Mouse (Mus musculus) forebrain, embryonic 16.5 days (tissue): ENCODE data around the gene Nynrin. TPM values are rescaled to one million over a fixed set of nuclear protein-coding genes. Genes with fewer than 3 reads are reported as not detected.

Experiments
- ATAC-seq: fragments of 200-750 bp; cut with Nextera tagmentation; 2 replicates; pipeline ENCODE4 v1.8.0; 2017; ENCODE audit warnings: mild to moderate bottlenecking, moderate library complexity
- H3K27ac ChIP-seq: fragments of 300-500 bp; sonication (generic); 2 replicates; pipeline ENCODE4 v1.5.1; 2014; ENCODE audit warnings: low read length, control low read depth
- H3K27me3 ChIP-seq: fragments of 300-500 bp; sonication (generic); replicated peaks from 2 replicates; pipeline ENCODE4 v1.6.1; 2014; ENCODE audit warnings: low read length; ENCODE audit not compliant: control insufficient read depth, insufficient read depth
- H3K36me3 ChIP-seq: fragments of 300-500 bp; sonication (generic); 2 replicates; pipeline ENCODE4 v1.6.1; 2014; ENCODE audit not compliant: control insufficient read depth, insufficient read depth
- H3K4me1 ChIP-seq: fragments of 300-500 bp; sonication (generic); replicated peaks from 2 replicates; pipeline ENCODE4 v1.6.1; 2014; ENCODE audit warnings: low read length; ENCODE audit not compliant: control insufficient read depth, insufficient read depth
- H3K4me2 ChIP-seq: fragments of 300-500 bp; sonication (generic); 2 replicates; pipeline ENCODE4 v1.6.1; 2014; ENCODE audit warnings: mild to moderate bottlenecking, low read length, control low read depth
- H3K4me3 ChIP-seq: fragments of 300-500 bp; sonication (generic); replicated peaks from 2 replicates; pipeline ENCODE4 v1.5.1; 2014; ENCODE audit warnings: mild to moderate bottlenecking, low read length, control low read depth
- H3K9ac ChIP-seq: fragments of 300-500 bp; sonication (generic); replicated peaks from 2 replicates; pipeline ENCODE4 v1.6.1; 2014; ENCODE audit warnings: low read depth, low read length, control low read depth
- H3K9me3 ChIP-seq: fragments of 300-500 bp; sonication (generic); 2 replicates; pipeline ENCODE4 v1.6.1; 2016; ENCODE audit warnings: low read length; ENCODE audit not compliant: control insufficient read depth
- WGBS: fragments of 180-500 bp; shearing (Covaris S2); extraction: QIAGEN DNeasy Blood & Tissue Kit; methylation state at CpG from one replicate; pipeline ENCODE4 v1.1.7; 2014; 5-methylcytosine and 5-hydroxymethylcytosine counted together
- polyA plus RNA-seq: library from polyadenylated mRNA; unstranded; fragments of >200 nt; fragmentation: Nextera tagmentation; extraction: Ambion mirVana; gene quantifications from 2 replicates; pipeline ENCODE4 v1.2.1, GENCODE M21; 2015

Gene Nynrin
- polyA plus RNA-seq, 1 experiment from 2014 or later = 11.3 TPM

DNA sequence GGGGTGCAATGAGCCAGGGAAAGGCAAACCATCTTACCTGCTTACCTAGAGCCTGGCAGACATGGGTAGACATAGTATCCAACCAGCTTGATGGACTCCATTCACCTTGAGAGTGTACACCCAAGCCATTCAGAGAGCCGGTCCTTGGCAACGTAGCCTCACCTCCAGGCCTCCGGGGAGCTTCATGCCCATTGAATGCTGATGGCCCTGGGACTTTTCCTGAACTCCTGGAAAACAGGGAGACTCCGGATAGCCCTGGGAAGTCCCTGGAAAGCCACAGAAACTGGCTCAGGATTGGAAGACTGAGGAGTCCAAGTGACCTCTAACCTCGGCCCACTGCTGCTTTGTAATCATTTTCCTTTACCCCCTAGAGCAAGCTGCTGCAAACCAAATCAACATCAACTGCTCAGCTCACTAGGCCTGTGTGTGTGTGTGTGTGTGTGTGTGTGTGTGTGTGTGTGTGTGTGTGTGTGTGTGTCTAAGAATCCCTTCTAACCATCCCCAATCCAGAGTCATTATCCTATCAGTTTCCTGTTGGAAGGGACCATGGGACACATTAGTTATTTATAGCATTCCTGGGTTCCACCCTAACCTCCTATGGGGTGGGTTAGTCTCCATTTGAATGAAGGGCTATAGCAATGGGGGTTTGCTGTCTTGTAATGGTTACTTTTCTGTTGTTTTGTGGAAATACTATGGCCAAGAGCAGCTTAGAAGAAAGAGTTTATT is 18.8 kb upstream of the Nynrin start:
- WGBS = 75% methylated on average over 5 of the region's 5 CpGs

DNA sequence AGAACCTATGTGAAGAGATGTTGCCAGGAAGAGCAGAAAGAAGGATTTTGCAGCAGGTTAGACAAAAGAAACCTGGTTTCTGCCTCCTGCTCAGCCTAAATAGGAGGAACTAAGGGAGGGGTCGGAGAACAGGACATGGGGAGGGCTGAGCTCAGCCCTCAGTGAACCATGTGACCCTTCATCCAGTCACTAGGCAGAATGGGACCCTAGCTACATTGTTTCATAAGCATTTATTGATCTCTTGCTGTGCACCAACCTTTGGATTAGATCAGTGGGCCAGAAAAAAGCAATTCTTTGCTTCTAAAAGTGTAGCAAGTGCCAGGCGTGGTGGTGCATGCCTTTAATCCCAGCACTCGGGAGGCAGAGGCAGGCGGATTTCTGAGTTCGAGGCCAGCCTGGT is 15.5 kb upstream of the Nynrin start:
- 83% methylated on average over 5 of the region's 5 CpGs for WGBS

More for the DNA sequence above, 18.8 kb upstream of the Nynrin start:
- H3K4me2 ChIP-seq = no peak overlapping the region
- no peak for ATAC-seq
- no peaks in the 10 kb centered on the region for H3K36me3 ChIP-seq
- no peaks in the 10 kb centered on the region for H3K9me3 ChIP-seq
- no peak overlapping the region for H3K9ac ChIP-seq
- H3K27me3 ChIP-seq = no peaks in the 10 kb centered on the region
- H3K4me3 ChIP-seq = no peak overlapping the region
- no peaks in the 10 kb centered on the region for H3K4me1 ChIP-seq
- no peak overlapping the region for H3K27ac ChIP-seq

DNA sequence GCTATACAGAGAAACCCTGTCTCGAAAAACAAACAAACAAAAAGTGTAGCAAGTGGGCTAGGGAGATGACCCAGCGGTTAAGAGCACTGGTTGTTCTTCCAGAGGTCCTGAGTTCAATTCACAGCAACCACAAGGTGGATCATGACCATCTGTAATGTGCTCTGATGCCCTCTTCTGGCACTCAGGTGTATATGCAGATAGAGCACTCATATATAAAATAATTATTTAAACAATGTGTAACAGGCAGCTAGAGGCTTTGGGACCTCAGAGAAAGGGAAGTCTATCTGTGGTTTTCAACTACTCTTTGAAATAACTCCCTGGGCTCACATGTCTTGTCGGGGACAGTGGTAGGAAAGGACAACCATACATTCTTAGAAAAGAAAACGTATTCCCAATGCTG is 15.1 kb upstream of the Nynrin start:
- no peak overlapping the region for H3K9ac ChIP-seq
- no peak overlapping the region for H3K4me2 ChIP-seq
- H3K27me3 ChIP-seq = no peaks in the 10 kb centered on the region
- WGBS = 89% methylated on average over 4 of the region's 4 CpGs
- no peak for ATAC-seq
- no peak overlapping the region for H3K4me3 ChIP-seq
- no peak overlapping the region for H3K27ac ChIP-seq
- no peaks in the 10 kb centered on the region for H3K4me1 ChIP-seq
- H3K36me3 ChIP-seq = no peaks in the 10 kb centered on the region
- no peaks in the 10 kb centered on the region for H3K9me3 ChIP-seq

More for the DNA sequence above, 15.5 kb upstream of the Nynrin start:
- Histone ChIP-seq H3K9ac (no peak overlapping the region), H3K36me3 (no peaks in the 10 kb centered on the region), H3K4me2 (no peak overlapping the region), H3K4me1 (no peaks in the 10 kb centered on the region), H3K9me3 (no peaks in the 10 kb centered on the region), H3K27me3 (no peaks in the 10 kb centered on the region), H3K27ac (no peak overlapping the region), H3K4me3 (no peak overlapping the region)
- no peak for ATAC-seq

DNA sequence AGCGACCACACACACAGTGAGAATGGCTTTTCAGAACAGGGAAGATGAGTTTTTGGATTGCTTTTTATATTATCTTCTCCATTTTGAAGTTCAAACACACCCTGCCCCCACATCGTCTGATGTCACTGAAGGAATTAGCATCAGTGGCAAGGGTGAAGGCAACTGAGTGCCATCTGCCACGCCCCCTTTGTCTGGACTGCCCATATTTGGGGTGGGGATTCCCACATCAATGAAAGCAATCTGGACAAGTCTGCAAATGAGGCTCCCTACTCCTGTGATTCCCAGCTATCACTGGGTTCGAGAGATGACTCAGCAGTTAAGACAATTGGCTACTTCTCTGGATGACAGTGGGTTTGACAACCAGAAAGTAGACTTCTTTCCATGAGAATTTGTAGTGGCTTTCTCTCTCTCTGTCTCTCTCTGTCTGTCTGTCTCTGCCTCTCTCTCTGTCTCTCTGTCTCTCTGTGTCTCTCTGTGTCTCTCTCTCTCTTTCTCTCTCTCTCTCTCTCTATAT is 12.9 kb upstream of the Nynrin start:
- Histone ChIP-seq H3K4me3 (no peak overlapping the region), H3K4me1 (no peaks in the 10 kb centered on the region), H3K4me2 (no peak overlapping the region), H3K27me3 (no peaks in the 10 kb centered on the region), H3K36me3 (no peaks in the 10 kb centered on the region), H3K9me3 (no peaks in the 10 kb centered on the region), H3K27ac (no peak overlapping the region), H3K9ac (no peak overlapping the region)
- no peak for ATAC-seq
- WGBS = 68% methylated on average over 4 of the region's 4 CpGs

DNA sequence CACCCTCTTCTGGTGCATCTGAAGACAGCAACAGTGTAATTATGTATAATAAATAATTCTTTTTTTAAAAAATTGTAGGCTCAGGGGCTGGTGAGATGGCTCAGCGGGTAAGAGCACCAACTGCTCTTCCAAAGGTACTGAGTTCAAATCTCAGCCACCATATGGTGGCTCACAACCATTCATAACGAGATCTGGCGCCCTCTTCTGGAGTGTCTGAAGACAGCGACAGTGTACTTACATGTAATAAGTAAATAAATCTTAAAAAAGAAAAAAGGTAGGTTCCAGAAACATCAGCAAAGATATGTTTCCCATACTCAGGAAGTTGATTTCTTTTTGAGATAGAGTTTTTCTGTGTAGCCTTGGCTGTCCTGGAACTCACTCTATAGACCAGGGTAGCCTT is 11.0 kb upstream of the Nynrin start:
- WGBS = 80% methylated on average over 4 of the region's 4 CpGs
- H3K4me3 ChIP-seq = no peak overlapping the region
- H3K27ac ChIP-seq = no peak overlapping the region
- no peak for ATAC-seq
- no peak overlapping the region for H3K4me2 ChIP-seq
- no peaks in the 10 kb centered on the region for H3K36me3 ChIP-seq
- H3K9me3 ChIP-seq = no peaks in the 10 kb centered on the region
- no peaks in the 10 kb centered on the region for H3K4me1 ChIP-seq
- no peaks in the 10 kb centered on the region for H3K27me3 ChIP-seq
- no peak overlapping the region for H3K9ac ChIP-seq

DNA sequence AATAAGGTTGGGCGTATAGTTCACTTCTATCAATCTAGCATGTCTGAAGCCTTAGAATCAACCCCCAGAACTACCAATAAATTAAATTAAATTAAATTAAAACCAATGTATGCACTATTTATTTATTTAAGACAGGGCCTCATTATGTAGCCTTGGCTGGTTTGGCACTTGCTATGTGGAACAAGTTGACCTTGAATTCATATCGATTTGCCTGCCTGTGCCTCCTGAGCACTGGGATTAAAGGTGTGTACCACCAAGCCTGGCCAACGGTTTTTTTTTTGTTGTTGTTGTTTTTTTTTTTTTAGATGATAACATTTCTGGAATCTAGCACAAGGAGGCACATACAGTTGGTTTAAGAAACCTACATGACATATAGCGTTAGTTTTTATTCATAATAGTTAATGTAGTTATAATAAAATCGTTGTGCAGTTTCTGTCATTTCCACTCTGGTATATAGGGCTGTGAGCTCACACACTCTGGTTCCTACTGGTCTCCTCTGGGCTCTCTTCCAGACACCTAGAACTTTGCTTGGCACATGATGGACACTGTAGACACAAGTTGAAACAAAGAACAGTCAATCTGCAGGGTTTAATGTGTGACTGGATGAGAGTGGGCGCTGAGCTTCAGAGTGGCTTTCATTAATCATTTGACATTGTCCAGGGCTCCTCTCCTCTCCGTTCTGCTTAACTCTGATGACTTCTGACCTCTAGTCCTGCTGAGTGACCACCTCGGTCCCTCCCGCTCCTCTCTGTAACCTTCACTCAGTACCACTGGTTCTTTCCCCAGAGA is 8.1 kb upstream of the Nynrin start:
- no peak overlapping the region for H3K4me3 ChIP-seq
- no peak overlapping the region for H3K4me2 ChIP-seq
- H3K27me3 ChIP-seq = no peaks in the 10 kb centered on the region
- WGBS = 86% methylated on average over 9 of the region's 9 CpGs
- H3K9me3 ChIP-seq = no peaks in the 10 kb centered on the region
- H3K36me3 ChIP-seq = no peaks in the 10 kb centered on the region
- H3K27ac ChIP-seq = no peak overlapping the region
- H3K9ac ChIP-seq = no peak overlapping the region
- no peaks in the 10 kb centered on the region for H3K4me1 ChIP-seq
- ATAC-seq = no peak

DNA sequence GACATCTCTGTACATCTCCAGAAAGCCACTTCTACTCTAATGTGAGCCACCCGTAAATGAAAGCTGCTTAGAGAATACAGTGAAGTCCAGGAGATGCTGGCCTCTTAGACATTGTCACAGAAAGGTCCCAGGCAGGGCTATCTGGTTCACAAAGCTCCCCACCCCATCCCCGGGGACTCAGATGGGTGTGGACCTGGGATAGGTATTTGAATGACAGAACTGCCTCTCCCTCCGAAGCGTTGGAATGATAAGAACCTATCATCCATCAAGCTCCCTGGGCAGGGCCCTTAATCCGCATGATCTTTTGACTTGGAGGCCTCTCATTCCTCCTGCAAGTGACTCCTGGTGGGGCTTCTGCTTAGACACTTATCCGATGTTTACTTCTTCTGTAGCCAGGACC is 2.9 kb upstream of the Nynrin start:
- Histone ChIP-seq H3K36me3 (no peaks in the 10 kb centered on the region), H3K9me3 (no peaks in the 10 kb centered on the region), H3K9ac (no peak overlapping the region), H3K27me3 (no peaks in the 10 kb centered on the region), H3K27ac (no peak overlapping the region), H3K4me2 (no peak overlapping the region), H3K4me3 (no peak overlapping the region), H3K4me1 (peaks cover 26% of the 10 kb centered on the region)
- no peak for ATAC-seq
- 69% methylated on average over 6 of the region's 6 CpGs for WGBS

DNA sequence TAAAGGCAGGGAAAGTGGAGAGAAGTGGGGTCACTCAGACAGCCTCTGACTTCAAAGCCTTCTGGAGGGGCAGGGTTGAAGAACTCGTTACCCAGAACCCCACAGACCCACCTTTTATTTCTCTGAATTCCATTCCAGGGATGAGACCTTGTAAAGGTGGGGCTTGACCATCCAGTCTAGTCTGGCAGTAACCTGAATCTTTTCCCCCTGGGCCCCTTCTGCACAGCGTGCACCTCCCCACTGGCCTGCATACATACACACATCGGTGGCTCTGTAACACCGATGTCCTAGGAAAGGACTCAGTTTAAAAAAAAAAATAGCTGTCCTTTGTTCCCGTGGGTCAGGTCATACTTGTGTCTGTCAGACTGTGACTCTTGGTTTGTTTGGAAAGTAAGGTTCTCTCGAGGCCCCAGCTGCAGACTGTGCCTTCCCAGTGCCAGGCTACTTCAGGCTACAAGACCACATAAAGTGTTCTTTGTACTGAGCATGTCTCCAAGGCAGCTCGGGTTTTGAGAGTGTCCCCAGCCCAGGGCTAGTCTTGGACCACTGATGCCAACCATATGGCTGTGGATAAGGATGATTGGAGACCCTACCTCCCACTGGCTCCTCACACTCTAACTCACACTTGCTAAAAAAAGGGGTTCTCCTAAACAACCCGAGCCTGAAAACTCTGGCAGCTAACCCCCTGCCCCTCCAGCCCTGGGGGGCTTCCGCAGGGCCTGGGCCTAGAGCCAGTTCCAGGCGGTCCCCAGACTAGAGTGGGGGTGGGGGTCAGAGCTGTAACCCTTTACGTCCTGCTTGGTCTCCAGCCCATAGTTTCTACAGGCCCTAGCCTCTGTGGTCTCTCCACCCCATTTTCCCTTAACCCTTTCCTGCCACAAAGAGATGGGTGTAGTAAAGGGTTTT is 911 bp upstream of the Nynrin start:
- Histone ChIP-seq H3K9ac (peak overlapping the region; percentile 85; the same call in 1 of the 2 replicates), H3K27me3 (no peaks in the 10 kb centered on the region), H3K27ac (peak overlapping the region; percentile 90), H3K4me2 (peak overlapping the region; percentile 79), H3K4me3 (peak overlapping the region; percentile 84; the same call in 1 of the 2 replicates), H3K4me1 (peaks cover 44% of the 10 kb centered on the region), H3K9me3 (no peaks in the 10 kb centered on the region), H3K36me3 (no peaks in the 10 kb centered on the region; the same call in 1 of the 2 replicates)
- peak; percentile 72 for ATAC-seq
- 1% methylated on average over 11 of the region's 11 CpGs for WGBS
